Mouse (Mus musculus) hindlimb bud, embryonic 11.5 days (tissue): ENCODE results near the gene Gnao1.

Source experiments
- DNase-seq: peaks from one replicate; pipeline ENCODE4 v3.0.0-alpha.2; 2012; ENCODE audit warnings: low read depth, low spot score; ENCODE audit errors: extremely low spot score

Gnao1 gene

GRCm38 (mm10) chr8:93843858-93844502 lies 34.2 kb downstream of the Gnao1 start:
- no peak for DNase-seq

GRCm38 (mm10) chr8:93845186-93845585 lies 35.4 kb downstream of the Gnao1 start:
- no peak for DNase-seq

GRCm38 (mm10) chr8:93852087-93852645 lies 42.4 kb downstream of the Gnao1 start:
- no peak for DNase-seq

GRCm38 (mm10) chr8:93852851-93853461 lies 43.2 kb downstream of the Gnao1 start:
- no peak for DNase-seq

GRCm38 (mm10) chr8:93854676-93855075 lies 44.9 kb downstream of the Gnao1 start:
- DNase-seq, result no peak

GRCm38 (mm10) chr8:93855272-93855671 lies 45.5 kb downstream of the Gnao1 start:
- no peak for DNase-seq

- DNase-seq, result no peak
Measured at GRCm38 (mm10) chr8:93857144-93857543, 47.4 kb downstream of the Gnao1 start.

- no peak for DNase-seq
Measured at GRCm38 (mm10) chr8:93858286-93858685, 48.5 kb downstream of the Gnao1 start.

GRCm38 (mm10) chr8:93860020-93860419 lies 50.3 kb downstream of the Gnao1 start:
- no peak for DNase-seq

- DNase-seq, result no peak
Measured at GRCm38 (mm10) chr8:93864064-93864463, 54.3 kb downstream of the Gnao1 start.

GRCm38 (mm10) chr8:93866271-93866670 lies 56.5 kb downstream of the Gnao1 start:
- DNase-seq, result no peak

GRCm38 (mm10) chr8:93868486-93869221 lies 58.9 kb downstream of the Gnao1 start:
- DNase-seq, result no peak

GRCm38 (mm10) chr8:93871275-93871674 lies 61.5 kb downstream of the Gnao1 start:
- DNase-seq, result no peak

- no peak for DNase-seq
Measured at GRCm38 (mm10) chr8:93878396-93878795, 68.6 kb downstream of the Gnao1 start.

- DNase-seq, result no peak
Measured at GRCm38 (mm10) chr8:93879966-93880365, 70.2 kb downstream of the Gnao1 start.

GRCm38 (mm10) chr8:93881381-93881780 lies 71.6 kb downstream of the Gnao1 start:
- DNase-seq, result no peak

- no peak for DNase-seq
Measured at GRCm38 (mm10) chr8:93883241-93883640, 73.5 kb downstream of the Gnao1 start.

GRCm38 (mm10) chr8:93883771-93884170 lies 74.0 kb downstream of the Gnao1 start:
- DNase-seq, result no peak

GRCm38 (mm10) chr8:93884316-93884715 lies 74.5 kb downstream of the Gnao1 start:
- DNase-seq, result no peak

- DNase-seq, result no peak
Measured at GRCm38 (mm10) chr8:93886181-93886580, 76.4 kb downstream of the Gnao1 start.

- DNase-seq, result no peak
Measured at GRCm38 (mm10) chr8:93888150-93888676, 78.4 kb downstream of the Gnao1 start.
